8 mouse cellular contexts compared by ENCODE assay signal in the genomic region with DNA sequence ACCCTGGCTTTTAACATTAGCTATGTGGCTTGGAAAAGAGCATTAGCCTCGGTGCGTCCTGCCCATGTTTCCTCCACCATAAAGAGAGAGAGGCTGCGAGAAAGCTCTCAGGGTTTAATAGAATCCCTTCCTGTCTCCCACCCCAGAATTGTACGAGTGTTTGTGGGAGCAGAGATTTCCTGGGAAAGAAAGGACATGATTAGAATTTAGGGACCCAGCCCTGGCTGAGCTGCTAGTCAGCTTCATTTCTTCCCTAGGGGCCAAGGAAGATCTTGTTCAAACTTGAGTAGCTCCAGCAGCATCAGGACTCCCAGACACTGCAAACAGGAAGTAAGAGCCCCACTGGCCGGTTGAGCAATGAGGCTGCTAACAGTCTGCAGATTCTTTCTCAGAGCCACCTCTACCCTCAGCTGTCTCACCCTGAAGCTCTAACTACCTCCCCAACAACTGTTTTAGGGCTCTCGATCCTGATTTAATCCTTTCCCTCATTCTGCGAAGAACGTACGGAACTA. TPM values are rescaled to one million over a fixed set of nuclear protein-coding genes. Genes with fewer than 3 reads are reported as not detected.
DNase-seq lines count a peak whose midpoint lies in the region; ATAC-seq and TF ChIP-seq lines count a peak whose summit lies in the region.

No protein-coding gene starts in this region.

- no peak overlapping the region for H3K4me3 ChIP-seq in ES-Bruce4 (ENCODE audit: low read depth, low read length)
- no peak overlapping the region for H3K4me3 ChIP-seq in heart, embryonic 16.5 days (ENCODE audit: low read length)
- no peak overlapping the region for H3K4me3 ChIP-seq in lung, embryonic 15.5 days
- H3K4me3 ChIP-seq in thymus, adult 2 months (ENCODE audit: control insufficient read depth, insufficient read depth, low read length), result peak overlapping the region; percentile 52

- H3K27ac ChIP-seq in ES-Bruce4 (ENCODE audit: insufficient read depth, low read length), result no peak overlapping the region
- H3K27ac ChIP-seq in heart, embryonic 16.5 days (ENCODE audit: low read length), result peak overlapping the region; percentile 70
- H3K27ac ChIP-seq in lung, embryonic 15.5 days, result no peak overlapping the region
- no peak overlapping the region for H3K27ac ChIP-seq in thymus, adult 2 months (ENCODE audit: control insufficient read depth, insufficient read depth, low read length)

- H3K9ac ChIP-seq in ES-Bruce4 (ENCODE audit: low read depth, poor library complexity, severe bottlenecking), result 0 out of 2 replicates have a peak overlapping the region, but pooled peaks have one; percentile 4
- peak overlapping the region; percentile 25 for H3K9ac ChIP-seq in heart, embryonic 16.5 days (ENCODE audit: low read length)
- H3K9ac ChIP-seq in lung, embryonic 15.5 days, result no peak overlapping the region

- ATAC-seq in heart, embryonic 16.5 days (replicated peaks; ENCODE audit: extremely low read depth, insufficient read depth, low FRiP score), result no peak
- ATAC-seq in lung, embryonic 15.5 days (ENCODE audit: borderline replicate concordance, extremely low read depth, low FRiP score, low TSS enrichment), result no peak

- H3K4me1 ChIP-seq in ES-Bruce4 (ENCODE audit: control insufficient read depth, insufficient read depth, low read length), result peaks cover 5% of the 10 kb centered on the region
- H3K4me1 ChIP-seq in heart, embryonic 16.5 days (ENCODE audit: control insufficient read depth, insufficient read depth, low read length), result no peaks in the 10 kb centered on the region; the same call in 1 of the 2 replicates
- no peaks in the 10 kb centered on the region for H3K4me1 ChIP-seq in lung, embryonic 15.5 days
- peaks cover 5% of the 10 kb centered on the region; the same call in 1 of the 2 replicates for H3K4me1 ChIP-seq in thymus, adult 2 months (replicated peaks; ENCODE audit: control insufficient read depth, insufficient read depth, low read length)

- no peaks in the 10 kb centered on the region for H3K9me3 ChIP-seq in ES-Bruce4 (replicated peaks; ENCODE audit: control insufficient read depth, insufficient read depth, low read length, poor library complexity, severe bottlenecking)
- no peaks in the 10 kb centered on the region for H3K9me3 ChIP-seq in heart, embryonic 16.5 days (replicated peaks; ENCODE audit: control insufficient read depth, low read length)
- no peaks in the 10 kb centered on the region for H3K9me3 ChIP-seq in lung, embryonic 15.5 days

- no peak for TF ChIP-seq CTCF in ES-Bruce4 (IDR thresholded peaks at IDR 0.05; ENCODE audit: low read depth, low read length)
- TF ChIP-seq CTCF in thymus, adult 2 months (IDR thresholded peaks at IDR 0.05; ENCODE audit: borderline replicate concordance, control insufficient read depth, extremely low read depth, insufficient read depth, low read length, poor library complexity), result no peak

- DNase-seq in 3T3-L1 (ENCODE audit: low read depth, low spot score), result peak; percentile 38
- peak; percentile 32 for DNase-seq in thymus, adult 2 months
- no peak for DNase-seq in retina, postnatal 1 day
- no peak for DNase-seq in layer of hippocampus, postnatal 10 days (ENCODE audit: low spot score in 2 of 2)
- no peak for DNase-seq in layer of hippocampus, adult 8-10 months (ENCODE audit: low spot score in 2 of 2)

- TF ChIP-seq EP300 in ES-Bruce4 (IDR thresholded peaks at IDR 0.05; ENCODE audit: insufficient read depth, low read depth, low read length), result no peak

- H3K27me3 ChIP-seq in ES-Bruce4 (ENCODE audit: control insufficient read depth, insufficient read depth, low read length, poor library complexity, severe bottlenecking), result no peaks in the 10 kb centered on the region
- H3K27me3 ChIP-seq in heart, embryonic 16.5 days (ENCODE audit: control insufficient read depth, insufficient read depth, low read length), result no peaks in the 10 kb centered on the region
- H3K27me3 ChIP-seq in lung, embryonic 15.5 days, result no peaks in the 10 kb centered on the region
- no peaks in the 10 kb centered on the region for H3K27me3 ChIP-seq in thymus, adult 2 months (ENCODE audit: control insufficient read depth, insufficient read depth, low read length)

- no peaks in the 10 kb centered on the region for H3K36me3 ChIP-seq in ES-Bruce4 (ENCODE audit: control insufficient read depth, insufficient read depth, low read length, poor library complexity, severe bottlenecking)
- H3K36me3 ChIP-seq in heart, embryonic 16.5 days (ENCODE audit: control insufficient read depth, insufficient read depth), result no peaks in the 10 kb centered on the region
- no peaks in the 10 kb centered on the region for H3K36me3 ChIP-seq in lung, embryonic 15.5 days
- no peaks in the 10 kb centered on the region for H3K36me3 ChIP-seq in thymus, adult 2 months (ENCODE audit: control insufficient read depth, insufficient read depth, low read length)

- TF ChIP-seq POLR2A in ES-Bruce4 (IDR thresholded peaks at IDR 0.05; ENCODE audit: insufficient read depth, low read length), result no peak
- no peak for TF ChIP-seq POLR2A in thymus, adult 2 months (IDR thresholded peaks at IDR 0.05; ENCODE audit: control insufficient read depth, extremely low read depth, insufficient read depth, low read length, poor library complexity)

- WGBS in heart, embryonic 16.5 days, result 56% methylated on average over 9 of the region's 9 CpGs
- WGBS in lung, embryonic 15.5 days, result 56% methylated on average over 9 of the region's 9 CpGs
- WGBS in thymus, adult 2 months, result 31% methylated on average over 9 of the region's 9 CpGs

- H3K4me2 ChIP-seq in heart, embryonic 16.5 days (ENCODE audit: low read depth, low read length), result peak overlapping the region; percentile 23
- 0 out of 2 replicates have a peak overlapping the region, but pooled peaks have one; percentile 4 for H3K4me2 ChIP-seq in lung, embryonic 15.5 days

RNA-seq across cellular contexts. Expression of gene Plau, which starts 9.2 kb away (rescaled TPM):
- 4.9 and 5.5 TPM in 2 replicates for polyA plus RNA-seq in ES-Bruce4 (2011; ENCODE audit: insufficient read depth, insufficient read length, low read depth, missing spikeins)
- polyA plus RNA-seq in heart, embryonic 16.5 days (2015; fragmentation: Nextera tagmentation; extraction: Ambion mirVana), result 1.2 and 1.9 TPM in 2 replicates
- polyA plus RNA-seq in lung, embryonic 15.5 days (2015; fragmentation: Nextera tagmentation; extraction: Ambion mirVana), result 0.86 and 1.2 TPM in 2 replicates
- 5.6 and 6.4 TPM in 2 replicates for polyA plus RNA-seq in thymus, adult 2 months (2012; rRNA removed)
- 1 to 10 TPM; 4.3 to 4.6 TPM for total RNA-seq in layer of hippocampus, postnatal 10 days (2021)
- 10 to 100 TPM in 2 of 4 experiments, 1 to 10 TPM in 2; 4.1 to 26.9 (median 12.8) TPM for total RNA-seq in layer of hippocampus, adult 8-10 months (2022)

RNA-seq across cellular contexts. Expression of gene Camk2g, which starts 51.7 kb away (rescaled TPM):
- polyA plus RNA-seq in ES-Bruce4 (2011; ENCODE audit: insufficient read depth, insufficient read length, low read depth, missing spikeins), result 30.1 and 33.9 TPM in 2 replicates
- 81.5 and 103 TPM in 2 replicates for polyA plus RNA-seq in heart, embryonic 16.5 days (2015; fragmentation: Nextera tagmentation; extraction: Ambion mirVana)
- 40.8 and 41.2 TPM in 2 replicates for polyA plus RNA-seq in lung, embryonic 15.5 days (2015; fragmentation: Nextera tagmentation; extraction: Ambion mirVana)
- polyA plus RNA-seq in thymus, adult 2 months (2012; rRNA removed), result 36.4 and 42.3 TPM in 2 replicates
- 100 to 1,000 TPM; 201 to 207 TPM for total RNA-seq in layer of hippocampus, postnatal 10 days (2021)
- total RNA-seq in layer of hippocampus, adult 8-10 months (2022), result 100 to 1,000 TPM; 247 to 278 (median 262) TPM

Comparison
In these comparisons a context has a peak if more than half of its experiments do, and no peak if none do; other contexts are left out.
1. DNase-seq: peak in 3T3-L1 (single experiment) and thymus, adult 2 months (single experiment); none in retina, postnatal 1 day (single experiment), layer of hippocampus, postnatal 10 days (0 of 2) and layer of hippocampus, adult 8-10 months (0 of 2).